Mouse (Mus musculus) embryonic facial prominence, embryonic 15.5 days (tissue): ENCODE results near the gene Llph. TPM values are rescaled to one million over a fixed set of nuclear protein-coding genes. Genes with fewer than 3 reads are reported as not detected.
A peak's percentile ranks its signal among the peaks of the same experiment; 100 is the strongest.

ENCODE experiments used
- ATAC-seq: fragments of 200-750 bp; cut with Nextera tagmentation; 2 replicates; pipeline ENCODE4 v1.8.0; 2017; ENCODE audit warnings: low read depth, moderate TSS enrichment; ENCODE audit not compliant: insufficient number of reproducible peaks, low FRiP score, low TSS enrichment
- H3K27ac ChIP-seq: fragments of 300-500 bp; sonication (generic); replicated peaks from 2 replicates; pipeline ENCODE4 v1.5.1; 2015; ENCODE audit warnings: mild to moderate bottlenecking, inconsistent platforms
- H3K27me3 ChIP-seq: fragments of 300-500 bp; sonication (generic); 2 replicates; pipeline ENCODE4 v1.6.1; 2015; ENCODE audit warnings: inconsistent platforms
- H3K36me3 ChIP-seq: fragments of 300-500 bp; sonication (generic); 2 replicates; pipeline ENCODE4 v1.6.1; 2015; ENCODE audit warnings: mild to moderate bottlenecking, inconsistent platforms
- H3K4me1 ChIP-seq: fragments of 300-500 bp; sonication (generic); 2 replicates; pipeline ENCODE4 v1.6.1; 2015; ENCODE audit warnings: inconsistent platforms
- H3K4me2 ChIP-seq: fragments of 300-500 bp; sonication (generic); replicated peaks from 2 replicates; pipeline ENCODE4 v1.6.1; 2015; ENCODE audit warnings: mild to moderate bottlenecking, inconsistent platforms
- H3K4me3 ChIP-seq: fragments of 300-500 bp; sonication (generic); replicated peaks from 2 replicates; pipeline ENCODE4 v1.5.1; 2015; ENCODE audit warnings: mild to moderate bottlenecking, inconsistent platforms
- H3K9ac ChIP-seq: fragments of 300-500 bp; sonication (generic); 2 replicates; pipeline ENCODE4 v1.6.1; 2015; ENCODE audit warnings: inconsistent platforms
- H3K9me3 ChIP-seq: fragments of 300-500 bp; sonication (generic); replicated peaks from 2 replicates; pipeline ENCODE4 v1.6.1; 2016; ENCODE audit warnings: inconsistent platforms
- WGBS: fragments of 180-500 bp; shearing (Covaris S2); methylation state at CpG from one replicate; pipeline ENCODE4 v1.1.7; 2015; 5-methylcytosine and 5-hydroxymethylcytosine counted together
- polyA plus RNA-seq: library from polyadenylated mRNA; unstranded; fragments of >200 nt; fragmentation: Nextera tagmentation; extraction: Ambion mirVana; gene quantifications from 2 replicates; pipeline ENCODE4 v1.2.1, GENCODE M21; 2015

Gene Llph
- polyA plus RNA-seq = 51.3 and 52.5 TPM in 2 replicates

- H3K27me3 ChIP-seq = no peaks in the 10 kb centered on the region
- ATAC-seq = peak; percentile 90
- H3K27ac ChIP-seq = peak within 1 kb of the TSS; percentile 74
- H3K4me1 ChIP-seq = peaks cover 25% of the 10 kb centered on the region
- H3K9ac ChIP-seq = peak within 1 kb of the TSS; percentile 88
- WGBS = under 1% methylated on average over 57 of the region's 57 CpGs
- peak within 1 kb of the TSS; percentile 99 for H3K4me3 ChIP-seq
- no peaks in the 10 kb centered on the region for H3K9me3 ChIP-seq
- H3K36me3 ChIP-seq = peaks cover 31% of the 10 kb centered on the region
- peak within 1 kb of the TSS; percentile 71 for H3K4me2 ChIP-seq
Measured at GRCm38 (mm10) chr10:120226871-120227661, at the start of gene Llph. Gene Llph (plus strand): TSS chr10:120227070.

GRCm38 (mm10) chr10:120182887-120183286 lies 44.0 kb upstream of the Llph start:
- no peak overlapping the region for H3K9ac ChIP-seq
- H3K4me1 ChIP-seq = no peaks in the 10 kb centered on the region
- H3K4me2 ChIP-seq = no peak overlapping the region
- H3K27me3 ChIP-seq = no peaks in the 10 kb centered on the region
- no peak overlapping the region for H3K4me3 ChIP-seq
- H3K36me3 ChIP-seq = no peaks in the 10 kb centered on the region
- 89% methylated on average over 1 of the region's 1 CpGs for WGBS
- H3K9me3 ChIP-seq = no peaks in the 10 kb centered on the region
- ATAC-seq = no peak
- H3K27ac ChIP-seq = no peak overlapping the region

GRCm38 (mm10) chr10:120183342-120183741 lies 43.5 kb upstream of the Llph start:
- no peak overlapping the region for H3K4me2 ChIP-seq
- no peak overlapping the region for H3K4me3 ChIP-seq
- no peaks in the 10 kb centered on the region for H3K9me3 ChIP-seq
- no peaks in the 10 kb centered on the region for H3K4me1 ChIP-seq
- no peak overlapping the region for H3K9ac ChIP-seq
- H3K36me3 ChIP-seq = no peaks in the 10 kb centered on the region
- H3K27me3 ChIP-seq = no peaks in the 10 kb centered on the region
- H3K27ac ChIP-seq = no peak overlapping the region
- WGBS = 91% methylated on average over 2 of the region's 2 CpGs
- ATAC-seq = no peak

GRCm38 (mm10) chr10:120188513-120188912 lies 38.4 kb upstream of the Llph start:
- no peak overlapping the region for H3K9ac ChIP-seq
- no peak overlapping the region for H3K27ac ChIP-seq
- no peaks in the 10 kb centered on the region for H3K4me1 ChIP-seq
- no peaks in the 10 kb centered on the region for H3K9me3 ChIP-seq
- WGBS = 60% methylated on average over 2 of the region's 2 CpGs
- no peak overlapping the region for H3K4me3 ChIP-seq
- no peaks in the 10 kb centered on the region for H3K36me3 ChIP-seq
- H3K27me3 ChIP-seq = no peaks in the 10 kb centered on the region
- no peak for ATAC-seq
- no peak overlapping the region for H3K4me2 ChIP-seq

- no peak for ATAC-seq
- Histone ChIP-seq H3K27ac (no peak overlapping the region), H3K4me3 (no peak overlapping the region), H3K9ac (no peak overlapping the region), H3K27me3 (no peaks in the 10 kb centered on the region), H3K36me3 (no peaks in the 10 kb centered on the region), H3K4me1 (no peaks in the 10 kb centered on the region), H3K9me3 (no peaks in the 10 kb centered on the region), H3K4me2 (no peak overlapping the region)
- 56% methylated on average over 11 of the region's 11 CpGs for WGBS
Measured at GRCm38 (mm10) chr10:120189276-120189675, 37.6 kb upstream of the Llph start.

GRCm38 (mm10) chr10:120189782-120190181 lies 37.1 kb upstream of the Llph start:
- no peak for ATAC-seq
- no peak overlapping the region for H3K4me3 ChIP-seq

GRCm38 (mm10) chr10:120191165-120191564 lies 35.7 kb upstream of the Llph start:
- Histone ChIP-seq H3K4me2 (no peak overlapping the region), H3K36me3 (no peaks in the 10 kb centered on the region), H3K4me1 (no peaks in the 10 kb centered on the region), H3K9ac (no peak overlapping the region), H3K9me3 (no peaks in the 10 kb centered on the region), H3K27me3 (no peaks in the 10 kb centered on the region), H3K4me3 (no peak overlapping the region), H3K27ac (no peak overlapping the region)
- ATAC-seq = no peak
- 73% methylated on average over 6 of the region's 6 CpGs for WGBS

More at GRCm38 (mm10) chr10:120189782-120190181, 37.1 kb upstream of the Llph start:
- Histone ChIP-seq H3K4me2 (no peak overlapping the region), H3K27me3 (no peaks in the 10 kb centered on the region), H3K36me3 (no peaks in the 10 kb centered on the region), H3K4me1 (no peaks in the 10 kb centered on the region), H3K9me3 (no peaks in the 10 kb centered on the region), H3K9ac (no peak overlapping the region), H3K27ac (no peak overlapping the region)
- WGBS = 32% methylated on average over 6 of the region's 6 CpGs

- H3K27ac ChIP-seq = no peak overlapping the region
- no peaks in the 10 kb centered on the region for H3K9me3 ChIP-seq
- no peaks in the 10 kb centered on the region for H3K27me3 ChIP-seq
- H3K4me1 ChIP-seq = no peaks in the 10 kb centered on the region
- WGBS = 85% methylated on average over 4 of the region's 4 CpGs
- no peak overlapping the region for H3K4me2 ChIP-seq
- no peaks in the 10 kb centered on the region for H3K36me3 ChIP-seq
- no peak overlapping the region for H3K9ac ChIP-seq
- H3K4me3 ChIP-seq = no peak overlapping the region
- no peak for ATAC-seq
Measured at GRCm38 (mm10) chr10:120192278-120192677, 34.6 kb upstream of the Llph start.

- no peak overlapping the region for H3K9ac ChIP-seq
- 89% methylated on average over 8 of the region's 8 CpGs for WGBS
- H3K4me1 ChIP-seq = no peaks in the 10 kb centered on the region
Measured at GRCm38 (mm10) chr10:120193255-120193654, 33.6 kb upstream of the Llph start.

GRCm38 (mm10) chr10:120197061-120197835 lies 29.6 kb upstream of the Llph start:
- 71% methylated on average over 14 of the region's 14 CpGs for WGBS
- no peak for ATAC-seq

More at GRCm38 (mm10) chr10:120193255-120193654, 33.6 kb upstream of the Llph start:
- no peak overlapping the region for H3K27ac ChIP-seq
- no peaks in the 10 kb centered on the region for H3K27me3 ChIP-seq
- ATAC-seq = no peak
- no peaks in the 10 kb centered on the region for H3K36me3 ChIP-seq
- no peak overlapping the region for H3K4me2 ChIP-seq
- no peaks in the 10 kb centered on the region for H3K9me3 ChIP-seq
- no peak overlapping the region for H3K4me3 ChIP-seq

GRCm38 (mm10) chr10:120201131-120201921 lies 25.5 kb upstream of the Llph start, which contains the start of gene Tmbim4:
Gene Tmbim4 (plus strand): TSS chr10:120201590.
- peak within 1 kb of the TSS; percentile 28; the same call in 1 of the 2 replicates for H3K9ac ChIP-seq
- 1% methylated on average over 65 of the region's 65 CpGs for WGBS
- no peaks in the 10 kb centered on the region for H3K9me3 ChIP-seq
- H3K4me1 ChIP-seq = peaks cover 8% of the 10 kb centered on the region; the same call in 1 of the 2 replicates
- peak within 1 kb of the TSS; percentile 62 for H3K4me3 ChIP-seq
- peak within 1 kb of the TSS; percentile 93 for H3K4me2 ChIP-seq
- H3K36me3 ChIP-seq = no peaks in the 10 kb centered on the region
- ATAC-seq = peak; percentile 57
- peak within 1 kb of the TSS; percentile 29; the same call in 1 of the 2 replicates for H3K27ac ChIP-seq
- H3K27me3 ChIP-seq = no peaks in the 10 kb centered on the region

More at GRCm38 (mm10) chr10:120197061-120197835, 29.6 kb upstream of the Llph start:
- H3K4me3 ChIP-seq = no peak overlapping the region
- no peak overlapping the region for H3K27ac ChIP-seq
- no peaks in the 10 kb centered on the region for H3K9me3 ChIP-seq
- peaks cover 8% of the 10 kb centered on the region; the same call in 1 of the 2 replicates for H3K4me1 ChIP-seq
- H3K27me3 ChIP-seq = no peaks in the 10 kb centered on the region
- H3K4me2 ChIP-seq = no peak overlapping the region
- H3K36me3 ChIP-seq = no peaks in the 10 kb centered on the region
- no peak overlapping the region for H3K9ac ChIP-seq
